Mouse (Mus musculus): ENCODE data around the gene Marveld3. TPM values are rescaled to one million over a fixed set of nuclear protein-coding genes. Genes with fewer than 3 reads are reported as not detected.

The Marveld3 gene
- polyA plus RNA-seq, 1 experiment from 2014 or later = 0.51 TPM

DNA sequence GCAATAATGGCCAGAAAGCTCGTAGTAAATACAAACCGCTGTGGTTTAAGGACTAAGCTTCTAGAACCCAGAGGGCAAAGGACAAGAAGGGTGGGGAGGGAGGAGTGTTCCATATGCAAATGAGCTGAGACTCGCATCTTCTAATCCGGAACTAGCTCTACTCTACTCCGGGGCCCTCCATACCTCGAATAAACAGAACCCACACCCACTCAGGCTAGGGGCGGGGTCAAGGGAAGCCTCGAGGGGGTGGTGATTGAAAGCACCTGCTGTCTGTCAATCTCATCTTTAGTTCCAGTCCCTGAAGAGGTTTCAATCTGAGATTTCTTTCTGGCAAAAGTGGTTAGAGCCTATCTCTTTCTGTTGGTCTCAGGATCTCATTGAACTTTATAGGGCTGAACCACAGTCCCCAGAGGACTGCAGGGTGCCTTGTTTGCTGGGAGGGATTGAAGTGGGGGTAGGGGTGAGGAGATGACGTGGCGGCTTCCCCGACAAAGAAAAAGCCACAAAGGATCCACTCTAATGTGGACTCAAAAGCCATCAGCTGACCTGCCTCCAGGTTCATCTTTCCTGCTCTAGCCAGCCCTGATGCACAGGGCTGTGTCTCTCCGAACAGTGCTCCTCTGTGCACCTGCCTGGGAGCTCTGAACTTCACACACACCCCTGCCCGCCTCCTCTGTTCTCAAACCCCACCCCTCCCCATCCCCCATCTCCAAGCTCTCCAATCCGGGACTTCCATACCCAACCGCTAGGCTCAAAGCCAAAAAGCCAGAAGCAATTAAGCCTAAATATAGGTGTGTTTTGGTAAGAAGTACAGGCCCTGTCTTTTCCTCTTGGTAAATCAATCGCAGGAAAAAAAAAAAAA is 4.6 kb downstream of the Marveld3 start:
- Histone ChIP-seq H3K4me3 (ENCODE audit: low read length) (peak overlapping the region; percentile 24), H3K27ac (ENCODE audit: low read length) (no peak overlapping the region), H3K36me3 (ENCODE audit: control insufficient read depth, insufficient read depth) (no peaks in the 10 kb centered on the region), H3K9me3 (replicated peaks; ENCODE audit: control insufficient read depth, low read length) (no peaks in the 10 kb centered on the region), H3K4me1 (ENCODE audit: control insufficient read depth, insufficient read depth, low read length) (peaks cover 15% of the 10 kb centered on the region), H3K9ac (ENCODE audit: low read length) (peak overlapping the region; percentile 35; the same call in 1 of the 2 replicates), H3K4me2 (ENCODE audit: low read depth, low read length) (peak overlapping the region; percentile 56), H3K27me3 (ENCODE audit: control insufficient read depth, insufficient read depth, low read length) (peaks cover 21% of the 10 kb centered on the region)
- WGBS = 10% methylated on average over 16 of the region's 16 CpGs
- ATAC-seq (replicated peaks; ENCODE audit: extremely low read depth, insufficient read depth, low FRiP score) = peak; percentile 58; the same call in 1 of the 2 replicates

DNA sequence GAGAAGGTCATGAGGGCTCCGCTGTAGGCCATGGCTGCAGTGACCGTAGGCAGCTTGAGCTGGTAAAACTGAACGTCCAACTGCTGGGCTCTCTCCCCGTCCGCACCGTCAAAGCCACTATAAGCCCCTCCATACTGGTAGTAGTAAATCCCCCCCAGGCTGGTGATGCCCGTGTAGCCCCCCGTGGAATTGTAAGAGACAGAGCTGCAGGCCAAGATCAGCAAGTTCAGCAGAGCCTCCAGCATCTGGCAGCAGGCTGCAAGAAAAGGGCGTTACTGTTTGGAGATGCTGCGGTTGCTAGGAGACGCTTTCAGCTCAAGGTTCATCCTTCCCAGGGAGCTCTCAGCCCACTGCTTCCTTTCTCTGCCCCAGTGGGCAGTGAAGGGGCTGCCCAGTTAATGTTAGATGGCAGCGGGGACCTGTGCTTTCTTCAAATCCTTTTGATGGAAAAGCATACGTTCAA is 7.5 kb downstream of the Marveld3 start:
- H3K4me2 ChIP-seq (ENCODE audit: low read depth, low read length) = no peak overlapping the region
- no peak overlapping the region for H3K4me3 ChIP-seq (ENCODE audit: low read length)
- peaks cover 14% of the 10 kb centered on the region for H3K27me3 ChIP-seq (ENCODE audit: control insufficient read depth, insufficient read depth, low read length)
- H3K36me3 ChIP-seq (ENCODE audit: control insufficient read depth, insufficient read depth) = no peaks in the 10 kb centered on the region
- no peak overlapping the region for H3K9ac ChIP-seq (ENCODE audit: low read length)
- WGBS = 58% methylated on average over 13 of the region's 13 CpGs
- no peaks in the 10 kb centered on the region for H3K9me3 ChIP-seq (replicated peaks; ENCODE audit: control insufficient read depth, low read length)
- ATAC-seq (replicated peaks; ENCODE audit: extremely low read depth, insufficient read depth, low FRiP score) = no peak
- no peak overlapping the region for H3K27ac ChIP-seq (ENCODE audit: low read length)
- peaks cover 10% of the 10 kb centered on the region for H3K4me1 ChIP-seq (ENCODE audit: control insufficient read depth, insufficient read depth, low read length)

DNA sequence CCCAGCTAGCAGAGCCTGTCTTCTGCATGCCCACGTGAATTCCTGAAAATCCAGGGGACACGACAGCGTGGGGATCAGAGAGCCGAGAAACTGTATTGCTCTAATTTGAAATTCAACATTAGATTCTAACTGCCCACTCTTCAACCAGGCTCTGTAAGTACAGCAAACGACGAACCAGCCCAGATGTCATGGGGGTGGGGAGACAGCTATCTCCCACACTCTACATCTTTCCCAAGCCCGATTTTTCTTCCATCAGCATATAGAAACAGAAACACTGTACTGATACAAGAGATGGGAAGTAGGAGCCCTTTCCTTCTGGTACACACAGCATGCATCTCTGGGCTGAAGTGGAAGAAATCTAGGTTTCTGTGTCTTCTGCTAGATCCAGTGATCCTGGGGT is 9.8 kb downstream of the Marveld3 start:
- Histone ChIP-seq H3K4me3 (ENCODE audit: low read length) (no peak overlapping the region), H3K27me3 (ENCODE audit: control insufficient read depth, insufficient read depth, low read length) (peaks cover 26% of the 10 kb centered on the region), H3K4me1 (ENCODE audit: control insufficient read depth, insufficient read depth, low read length) (peaks cover 7% of the 10 kb centered on the region), H3K9ac (ENCODE audit: low read length) (no peak overlapping the region), H3K27ac (ENCODE audit: low read length) (no peak overlapping the region), H3K4me2 (ENCODE audit: low read depth, low read length) (no peak overlapping the region), H3K36me3 (ENCODE audit: control insufficient read depth, insufficient read depth) (no peaks in the 10 kb centered on the region), H3K9me3 (replicated peaks; ENCODE audit: control insufficient read depth, low read length) (no peaks in the 10 kb centered on the region)
- no peak for ATAC-seq (replicated peaks; ENCODE audit: extremely low read depth, insufficient read depth, low FRiP score)
- WGBS = 59% methylated on average over 7 of the region's 7 CpGs

DNA sequence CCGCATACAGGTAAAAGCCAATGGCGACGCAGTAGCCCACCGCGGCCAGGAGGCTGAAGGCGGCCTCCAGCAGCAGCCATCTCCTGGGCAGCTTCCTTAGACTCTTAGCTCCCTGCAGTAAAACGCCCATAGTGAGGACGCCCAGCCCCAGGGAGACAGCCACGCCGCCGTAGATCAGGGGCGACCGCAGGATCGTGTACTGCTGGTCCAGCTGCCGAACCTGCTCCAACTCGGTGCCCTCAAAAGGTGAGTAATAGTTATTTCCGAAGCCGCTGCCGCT is 13.8 kb downstream of the Marveld3 start:
- peaks cover 4% of the 10 kb centered on the region for H3K4me1 ChIP-seq (ENCODE audit: control insufficient read depth, insufficient read depth, low read length)
- H3K4me2 ChIP-seq (ENCODE audit: low read depth, low read length) = peak overlapping the region; percentile 67
- ATAC-seq (replicated peaks; ENCODE audit: extremely low read depth, insufficient read depth, low FRiP score) = no peak
- peak overlapping the region; percentile 31; the same call in 1 of the 2 replicates for H3K9ac ChIP-seq (ENCODE audit: low read length)
- 4% methylated on average over 19 of the region's 19 CpGs for WGBS
- no peaks in the 10 kb centered on the region for H3K36me3 ChIP-seq (ENCODE audit: control insufficient read depth, insufficient read depth)
- H3K27ac ChIP-seq (ENCODE audit: low read length) = no peak overlapping the region
- H3K9me3 ChIP-seq (replicated peaks; ENCODE audit: control insufficient read depth, low read length) = no peaks in the 10 kb centered on the region
- peak overlapping the region; percentile 41 for H3K4me3 ChIP-seq (ENCODE audit: low read length)
- peaks cover 26% of the 10 kb centered on the region for H3K27me3 ChIP-seq (ENCODE audit: control insufficient read depth, insufficient read depth, low read length)

DNA sequence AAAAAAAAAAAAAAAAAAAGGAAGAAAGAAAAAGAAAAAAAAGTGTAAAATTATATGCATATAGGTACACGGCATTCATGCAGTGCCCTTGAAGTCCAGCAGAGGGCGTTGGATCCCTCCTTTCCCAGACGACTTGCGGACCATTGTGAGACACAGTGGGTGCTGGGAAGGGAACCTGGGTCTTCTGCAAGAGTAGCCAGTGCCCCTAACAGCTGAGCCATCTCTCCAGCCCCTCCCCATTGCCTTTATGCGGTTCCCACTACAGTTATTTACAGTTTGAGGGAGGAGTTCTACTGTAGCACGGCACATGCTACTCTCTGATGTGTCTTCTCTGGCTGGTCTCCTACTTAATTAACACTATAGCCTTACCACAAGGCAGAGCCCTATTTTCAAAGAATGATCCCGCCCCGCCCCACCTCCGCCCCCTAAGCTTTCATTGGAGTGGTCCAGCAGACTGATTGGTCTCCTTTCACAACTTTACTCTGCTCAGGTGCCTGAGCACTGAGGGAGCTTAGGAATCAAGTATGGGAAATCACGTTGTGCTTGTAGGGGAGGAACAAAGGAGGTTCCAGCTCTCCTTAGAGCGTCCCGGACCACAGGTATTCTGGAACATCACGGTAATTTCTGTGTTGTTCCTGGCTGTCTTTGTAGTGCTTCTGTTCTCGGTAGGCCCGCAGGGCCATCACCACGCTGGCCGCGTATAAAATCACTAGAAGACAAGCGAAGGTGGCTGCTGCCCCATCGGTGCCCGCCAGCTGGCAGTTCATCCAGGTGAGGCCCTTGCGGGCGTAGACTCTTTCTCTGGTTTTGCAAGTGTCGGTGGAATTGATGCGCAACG is 14.3 kb downstream of the Marveld3 start:
- Histone ChIP-seq H3K9me3 (replicated peaks; ENCODE audit: control insufficient read depth, low read length) (no peaks in the 10 kb centered on the region), H3K27me3 (ENCODE audit: control insufficient read depth, insufficient read depth, low read length) (peaks cover 26% of the 10 kb centered on the region), H3K36me3 (ENCODE audit: control insufficient read depth, insufficient read depth) (no peaks in the 10 kb centered on the region), H3K4me2 (ENCODE audit: low read depth, low read length) (peak overlapping the region; percentile 67), H3K4me1 (ENCODE audit: control insufficient read depth, insufficient read depth, low read length) (peaks cover 4% of the 10 kb centered on the region), H3K4me3 (ENCODE audit: low read length) (peak overlapping the region; percentile 41), H3K27ac (ENCODE audit: low read length) (no peak overlapping the region), H3K9ac (ENCODE audit: low read length) (peak overlapping the region; percentile 31; the same call in 1 of the 2 replicates)
- ATAC-seq (replicated peaks; ENCODE audit: extremely low read depth, insufficient read depth, low FRiP score) = no peak; the same call in 1 of the 2 replicates
- 3% methylated on average over 26 of the region's 26 CpGs for WGBS

DNA sequence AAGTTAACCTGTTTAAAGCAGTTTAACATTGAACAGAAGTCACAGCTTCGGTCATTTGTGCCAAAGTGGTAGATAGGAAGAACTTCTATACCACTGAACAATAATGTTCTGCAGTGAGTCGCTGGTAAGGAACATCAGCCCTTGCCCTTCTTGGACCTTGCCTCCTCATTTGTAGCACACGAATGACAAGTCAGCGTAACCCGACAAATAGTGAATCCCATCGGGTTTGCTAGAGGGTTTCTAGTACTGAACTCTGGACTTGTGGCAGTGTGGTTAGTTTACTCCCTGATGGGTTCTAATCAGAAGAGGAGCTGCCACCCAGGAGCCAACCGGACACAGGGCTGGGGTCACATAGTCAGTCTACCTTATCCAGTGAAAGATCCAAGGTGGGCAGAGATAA is 15.7 kb downstream of the Marveld3 start:
- no peaks in the 10 kb centered on the region for H3K9me3 ChIP-seq (replicated peaks; ENCODE audit: control insufficient read depth, low read length)
- H3K4me1 ChIP-seq (ENCODE audit: control insufficient read depth, insufficient read depth, low read length) = peaks cover 7% of the 10 kb centered on the region
- H3K9ac ChIP-seq (ENCODE audit: low read length) = no peak overlapping the region
- no peaks in the 10 kb centered on the region for H3K36me3 ChIP-seq (ENCODE audit: control insufficient read depth, insufficient read depth)
- no peak for ATAC-seq (replicated peaks; ENCODE audit: extremely low read depth, insufficient read depth, low FRiP score)
- peaks cover 23% of the 10 kb centered on the region for H3K27me3 ChIP-seq (ENCODE audit: control insufficient read depth, insufficient read depth, low read length)
- no peak overlapping the region for H3K4me3 ChIP-seq (ENCODE audit: low read length)
- H3K27ac ChIP-seq (ENCODE audit: low read length) = no peak overlapping the region
- no peak overlapping the region for H3K4me2 ChIP-seq (ENCODE audit: low read depth, low read length)
- 85% methylated on average over 7 of the region's 7 CpGs for WGBS

DNA sequence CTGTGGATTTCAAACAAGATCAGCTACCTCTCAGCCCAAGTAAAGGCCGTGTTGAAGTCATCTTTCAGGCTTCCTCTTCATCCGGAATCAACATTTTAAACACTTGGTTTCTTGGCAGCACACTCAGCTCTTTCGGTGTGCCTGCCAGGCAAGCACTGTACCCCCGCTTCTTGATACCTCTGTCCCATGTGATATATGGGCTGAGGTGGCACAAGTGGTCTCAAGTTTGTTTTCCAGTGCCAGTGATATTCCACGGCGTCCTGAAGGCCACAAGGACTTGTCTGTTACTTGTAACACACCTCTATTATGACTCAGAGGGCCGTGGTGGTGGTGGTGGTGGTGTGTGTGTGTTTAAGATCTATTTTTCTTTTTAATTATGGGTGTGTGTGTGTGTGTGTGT is 16.3 kb downstream of the Marveld3 start:
- Histone ChIP-seq H3K4me2 (ENCODE audit: low read depth, low read length) (no peak overlapping the region), H3K27ac (ENCODE audit: low read length) (no peak overlapping the region), H3K4me1 (ENCODE audit: control insufficient read depth, insufficient read depth, low read length) (peaks cover 7% of the 10 kb centered on the region), H3K9ac (ENCODE audit: low read length) (no peak overlapping the region), H3K9me3 (replicated peaks; ENCODE audit: control insufficient read depth, low read length) (no peaks in the 10 kb centered on the region), H3K36me3 (ENCODE audit: control insufficient read depth, insufficient read depth) (0 out of 2 replicates have a peak, but pooled peaks cover 5% of the 10 kb centered on the region), H3K4me3 (ENCODE audit: low read length) (no peak overlapping the region), H3K27me3 (ENCODE audit: control insufficient read depth, insufficient read depth, low read length) (peaks cover 23% of the 10 kb centered on the region)
- 74% methylated on average over 7 of the region's 7 CpGs for WGBS
- ATAC-seq (replicated peaks; ENCODE audit: extremely low read depth, insufficient read depth, low FRiP score) = no peak

DNA sequence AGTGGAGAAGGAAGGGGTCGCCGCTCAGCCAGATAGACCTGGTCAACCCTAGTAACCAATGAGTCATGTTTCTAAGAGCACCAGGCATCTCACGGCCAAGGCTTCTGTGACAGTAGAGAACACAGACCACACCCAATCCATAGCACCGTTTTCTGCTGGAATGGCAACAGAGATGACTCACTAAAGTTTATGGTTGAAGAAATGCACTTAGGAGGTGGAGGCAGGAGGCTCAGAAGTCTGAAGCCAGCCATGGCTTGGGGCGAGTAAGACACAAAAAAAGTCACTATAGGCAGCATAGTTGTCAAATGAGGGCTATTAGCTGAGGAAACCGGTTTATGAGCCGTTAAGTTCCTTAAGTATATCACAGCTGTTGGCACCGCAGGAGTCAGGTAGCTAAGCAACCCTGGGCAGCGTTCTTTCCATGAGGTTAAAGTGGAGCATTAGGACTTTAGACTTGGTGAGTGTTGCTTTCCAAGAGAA is 16.8 kb downstream of the Marveld3 start:
- 51% methylated on average over 9 of the region's 9 CpGs for WGBS
- no peak for ATAC-seq (replicated peaks; ENCODE audit: extremely low read depth, insufficient read depth, low FRiP score)

More for the DNA sequence above, 16.8 kb downstream of the Marveld3 start:
- no peak overlapping the region for H3K27ac ChIP-seq (ENCODE audit: low read length)
- peaks cover 7% of the 10 kb centered on the region for H3K4me1 ChIP-seq (ENCODE audit: control insufficient read depth, insufficient read depth, low read length)
- no peaks in the 10 kb centered on the region for H3K9me3 ChIP-seq (replicated peaks; ENCODE audit: control insufficient read depth, low read length)
- H3K4me3 ChIP-seq (ENCODE audit: low read length) = no peak overlapping the region
- H3K36me3 ChIP-seq (ENCODE audit: control insufficient read depth, insufficient read depth) = peaks cover 9% of the 10 kb centered on the region
- peaks cover 18% of the 10 kb centered on the region for H3K27me3 ChIP-seq (ENCODE audit: control insufficient read depth, insufficient read depth, low read length)
- H3K9ac ChIP-seq (ENCODE audit: low read length) = no peak overlapping the region
- H3K4me2 ChIP-seq (ENCODE audit: low read depth, low read length) = no peak overlapping the region

All from heart, embryonic 16.5 days (tissue).